Comparison of ENCODE assay signal across 15 mouse cellular contexts in the genomic region with DNA sequence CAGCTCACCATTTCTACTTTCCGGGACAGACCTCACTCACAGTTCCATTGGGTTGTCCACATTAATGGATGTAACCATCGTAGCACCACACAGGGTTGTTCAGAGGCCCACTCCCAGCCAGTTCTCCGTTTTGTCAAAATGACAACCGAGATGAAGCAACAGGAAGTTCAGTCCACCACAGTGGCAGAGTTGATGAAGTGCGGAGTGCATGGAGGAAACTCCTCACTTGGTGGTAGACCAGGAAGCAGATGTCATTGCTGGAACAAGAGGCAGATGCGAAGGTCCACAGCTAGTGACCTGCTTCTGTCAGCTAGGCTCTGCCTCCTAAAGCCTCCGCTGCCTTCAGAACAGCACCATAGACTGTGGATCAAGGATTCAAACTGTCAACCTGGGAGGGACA.
"Had no signal": no experiment of that assay in that cellular context is flagged by ENCODE, and none has a peak within 500 bp of the region (broad histone marks: within the 10 kb centered on the region; RNA-seq: fewer than 3 reads in every experiment).

No protein-coding gene starts in this region.

- H3K4me1 ChIP-seq: lung, embryonic 15.5 days; midbrain, embryonic 10.5 days; neural tube, embryonic 12.5 days had no signal

- DNase-seq: kidney, adult 9 months; kidney, postnatal 10 days; kidney, postnatal 4 days; midbrain, embryonic 14.5 days; right cerebral cortex, postnatal 4 days; spleen, adult 18-20 months; thymus, postnatal 36 days had no signal

- H3K27ac ChIP-seq: layer of hippocampus, adult 2 months; limb, embryonic 12.5 days; liver, embryonic 14.5 days; lung, embryonic 15.5 days; macrophage; midbrain, embryonic 10.5 days; neural tube, embryonic 12.5 days had no signal

- H3K4me3 ChIP-seq: layer of hippocampus, adult 2 months; limb, embryonic 12.5 days; lung, embryonic 15.5 days; midbrain, embryonic 10.5 days; neural tube, embryonic 12.5 days had no signal

- ATAC-seq: intestine, postnatal 0 days had no signal

- H3K27me3 ChIP-seq: limb, embryonic 12.5 days; lung, embryonic 15.5 days; neural tube, embryonic 12.5 days had no signal
